Mouse (Mus musculus): ENCODE data around the gene Ppp1r36.

Gene Ppp1r36

DNA sequence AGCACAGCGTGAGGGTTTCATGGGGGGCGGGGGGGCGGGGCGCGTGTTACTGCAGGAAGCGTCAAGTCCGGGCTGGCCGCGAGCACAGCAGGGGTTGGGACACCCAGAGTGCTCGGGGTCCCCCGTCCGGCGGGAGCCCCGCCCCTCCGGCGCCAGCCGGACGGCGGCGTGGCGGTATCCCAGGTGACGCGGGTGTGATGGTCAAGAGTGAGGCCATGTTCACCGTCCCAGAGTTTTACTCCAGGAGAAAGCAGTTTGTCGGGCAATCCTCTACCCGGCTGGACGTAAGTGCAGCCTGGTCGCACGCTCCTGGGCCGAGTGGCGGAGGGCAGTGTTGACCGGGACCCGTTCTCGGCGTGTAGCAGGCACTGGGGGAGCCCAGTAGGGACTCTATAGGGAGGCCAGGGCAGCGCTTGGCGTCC is at the start of gene Ppp1r36:
TSS of gene Ppp1r36 (plus strand) at position 106 of the 422 bp plus-strand sequence.
- DNase-seq = no peak

DNA sequence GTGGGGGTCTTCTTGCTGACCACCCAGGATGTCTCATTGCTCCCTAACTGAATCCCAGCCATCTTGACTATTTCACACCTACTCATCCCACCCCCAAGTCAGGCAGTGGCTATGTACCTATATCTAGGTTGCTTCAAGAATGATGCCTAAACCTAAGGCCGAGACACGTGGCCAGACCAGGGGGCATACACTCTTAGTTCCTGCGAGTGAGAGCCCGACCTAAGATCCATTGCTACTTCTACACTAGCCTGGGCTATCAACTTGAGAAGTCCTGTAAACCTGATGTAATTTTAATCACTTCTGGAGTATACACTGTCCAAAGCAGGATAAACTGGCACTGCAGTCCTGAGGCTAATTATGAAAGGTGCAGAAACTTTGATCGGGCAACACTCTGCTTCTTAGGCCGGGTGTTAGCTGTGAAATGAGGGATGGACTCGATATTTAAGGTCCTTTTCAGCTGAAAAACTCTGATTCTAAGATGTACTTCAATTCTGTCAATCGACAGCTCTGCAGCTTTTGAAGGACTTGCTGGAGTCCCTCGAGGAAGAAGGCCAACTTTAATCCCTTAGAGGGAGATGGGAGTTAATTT is 49.0 kb upstream of the Ppp1r36 start:
- DNase-seq = peak; percentile 62

DNA sequence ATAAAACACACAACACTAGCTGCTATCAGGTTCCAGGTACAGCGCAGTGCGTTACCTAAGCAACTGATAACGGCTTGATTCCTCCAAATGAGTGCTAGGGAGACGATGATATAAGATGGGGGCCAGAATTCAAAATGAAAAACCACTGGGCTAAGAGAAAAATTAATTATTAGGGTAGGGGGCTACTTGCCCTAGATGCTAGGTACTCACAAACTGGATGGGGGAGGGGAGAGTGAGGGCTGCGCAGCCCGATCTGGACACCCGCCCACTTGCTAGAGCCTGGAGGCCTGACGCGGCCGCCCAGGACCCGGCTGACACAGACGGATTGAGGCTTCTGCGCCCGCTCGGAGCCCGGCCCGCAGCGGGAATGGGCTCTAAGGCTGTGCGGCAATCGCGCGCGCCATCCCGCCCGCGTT is 48.5 kb upstream of the Ppp1r36 start:
- peak; percentile 78 for DNase-seq

DNA sequence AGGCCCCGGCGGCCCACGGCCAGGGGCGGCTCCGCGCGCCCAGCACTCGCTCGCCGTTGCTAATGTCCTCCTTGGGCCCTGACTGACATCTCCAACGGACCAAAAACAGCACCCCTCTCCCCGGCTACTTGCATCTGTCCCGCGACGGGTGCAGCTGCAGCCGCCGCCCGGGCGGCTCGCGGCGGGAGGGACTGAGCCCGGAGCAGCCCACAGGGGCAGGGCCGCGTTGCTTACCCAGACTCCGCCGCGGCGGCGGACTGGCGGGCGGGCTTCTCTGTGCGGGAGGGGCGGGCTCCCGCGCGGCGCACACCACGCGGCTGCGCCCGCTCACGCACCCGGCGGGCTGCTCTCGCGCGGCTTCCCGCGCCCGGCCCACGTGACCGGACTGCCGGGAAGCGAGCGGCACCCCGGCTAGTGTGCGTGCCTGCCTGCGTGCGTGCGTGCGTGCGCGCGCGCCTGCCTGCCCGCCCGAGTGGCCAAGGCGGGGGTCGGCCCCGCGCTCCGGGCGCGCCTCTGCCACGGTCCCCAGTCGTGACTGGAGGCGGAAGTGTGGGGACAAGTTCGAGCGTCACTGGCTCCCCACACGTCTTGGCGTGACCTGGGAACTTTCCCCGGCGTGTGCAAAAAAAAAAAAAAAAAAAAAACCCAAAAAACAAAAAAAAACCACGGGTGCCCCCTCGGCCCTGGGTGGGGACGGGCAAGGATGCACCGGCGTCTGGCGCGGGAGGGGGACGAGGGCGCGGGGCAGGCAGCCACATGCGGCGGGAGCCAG is 47.9 kb upstream of the Ppp1r36 start, which contains the start of gene Zbtb25:
TSS of gene Zbtb25 (minus strand) at position 397 of the 772 bp plus-strand sequence.
- DNase-seq = peak; percentile 89

DNA sequence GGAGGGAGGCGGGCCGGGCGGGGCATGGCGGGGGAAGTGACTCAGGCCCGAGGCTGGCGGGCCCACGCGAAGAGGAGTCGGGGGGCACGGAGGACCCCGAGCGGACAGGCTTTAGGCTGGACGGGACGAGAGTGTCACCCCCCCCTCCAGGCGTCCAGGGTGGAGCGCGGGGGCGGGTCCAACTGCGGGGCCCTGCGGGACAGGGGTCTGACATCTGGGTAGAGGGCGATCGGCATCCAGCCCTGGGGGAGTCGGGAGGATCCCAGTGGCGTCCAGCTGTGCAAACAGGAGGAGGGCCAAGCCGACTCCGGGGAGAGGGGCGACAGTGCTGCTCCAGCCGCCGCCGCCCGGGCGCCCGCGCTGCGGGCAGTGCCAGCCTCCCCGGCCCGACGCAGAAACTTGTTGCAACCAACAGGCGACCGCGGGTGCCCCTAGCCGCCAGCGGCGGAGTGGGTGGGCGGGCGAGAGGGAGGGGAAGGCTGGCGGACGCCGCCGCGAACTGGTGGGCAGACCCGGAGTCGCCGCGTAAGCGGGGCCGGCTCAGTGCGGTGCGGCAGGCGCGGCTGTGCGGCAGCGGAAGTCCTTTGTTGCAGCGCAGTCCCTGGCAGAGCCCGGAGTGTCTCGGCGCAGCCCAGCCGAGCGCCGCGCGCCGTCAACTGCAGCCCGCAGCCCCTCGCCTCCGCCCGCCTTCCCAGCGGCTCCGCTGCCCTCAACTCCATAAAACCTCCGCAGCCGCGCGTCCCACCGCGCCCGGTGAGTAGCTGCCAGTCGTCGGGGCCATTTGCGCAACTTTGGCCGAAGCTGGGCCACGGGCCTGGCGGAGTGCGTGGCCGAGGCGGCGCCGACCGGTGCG is 47.1 kb upstream of the Ppp1r36 start, which contains the start of gene Zbtb1:
TSS of gene Zbtb1 (plus strand) at position 289 of the 853 bp plus-strand sequence.
- DNase-seq = peak; percentile 83

DNA sequence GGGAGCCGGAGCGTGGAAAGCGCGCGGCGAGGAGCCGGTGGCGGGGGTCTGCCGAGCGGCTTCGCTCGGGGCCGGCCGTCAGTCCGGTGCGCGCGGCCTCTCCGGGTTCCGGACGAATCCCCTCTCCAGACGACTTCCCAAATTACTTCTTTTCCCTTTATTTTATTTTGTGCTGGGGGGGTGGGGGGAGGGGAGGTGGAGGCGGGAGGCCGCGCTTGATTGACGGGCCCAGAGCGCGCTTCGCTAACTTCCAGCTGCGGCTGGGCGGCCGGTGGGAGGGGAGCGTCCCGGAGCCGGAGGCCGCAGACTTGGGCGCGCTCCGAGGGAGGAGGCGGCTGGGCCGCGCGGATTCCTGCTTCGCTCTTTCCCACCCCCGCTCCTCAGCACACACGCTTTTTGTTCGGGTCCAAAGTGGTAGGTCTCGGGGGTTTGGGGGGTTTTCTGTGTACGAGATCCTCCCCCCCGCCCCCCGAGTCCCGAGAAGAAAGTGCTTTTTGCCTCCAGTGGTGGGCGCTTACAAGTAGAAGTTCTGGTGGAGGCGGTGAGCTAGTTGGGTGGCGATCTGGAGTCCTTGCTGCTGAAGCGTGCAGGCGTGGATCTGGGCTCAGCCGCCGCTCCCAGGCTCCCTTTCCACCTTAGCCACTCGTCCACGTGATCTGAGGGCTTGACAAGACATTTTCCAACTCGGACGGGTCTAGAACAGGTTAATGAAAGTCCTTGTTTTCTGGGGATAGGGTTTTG is 46.3 kb upstream of the Ppp1r36 start:
- peak; percentile 71 for DNase-seq

DNA sequence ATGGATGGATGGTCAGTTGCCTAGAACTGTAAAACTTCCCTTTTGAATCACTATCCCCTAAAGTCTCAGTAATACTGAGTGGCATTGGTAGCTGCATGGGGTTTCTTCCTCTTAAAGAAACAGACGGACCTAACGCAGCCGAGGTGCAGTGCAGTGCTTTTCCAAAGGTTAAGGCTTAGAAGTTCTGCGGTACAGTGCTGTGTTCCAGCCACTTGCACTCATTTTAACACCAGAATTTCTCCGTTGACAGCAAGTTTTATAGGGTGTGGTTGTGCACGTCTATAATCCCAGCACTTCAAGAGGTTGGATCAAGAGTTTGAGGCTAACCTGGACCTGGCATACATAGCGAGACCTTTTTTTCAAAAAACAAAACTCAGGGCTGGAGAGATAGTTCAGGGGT is 45.3 kb upstream of the Ppp1r36 start:
- DNase-seq = no peak

DNA sequence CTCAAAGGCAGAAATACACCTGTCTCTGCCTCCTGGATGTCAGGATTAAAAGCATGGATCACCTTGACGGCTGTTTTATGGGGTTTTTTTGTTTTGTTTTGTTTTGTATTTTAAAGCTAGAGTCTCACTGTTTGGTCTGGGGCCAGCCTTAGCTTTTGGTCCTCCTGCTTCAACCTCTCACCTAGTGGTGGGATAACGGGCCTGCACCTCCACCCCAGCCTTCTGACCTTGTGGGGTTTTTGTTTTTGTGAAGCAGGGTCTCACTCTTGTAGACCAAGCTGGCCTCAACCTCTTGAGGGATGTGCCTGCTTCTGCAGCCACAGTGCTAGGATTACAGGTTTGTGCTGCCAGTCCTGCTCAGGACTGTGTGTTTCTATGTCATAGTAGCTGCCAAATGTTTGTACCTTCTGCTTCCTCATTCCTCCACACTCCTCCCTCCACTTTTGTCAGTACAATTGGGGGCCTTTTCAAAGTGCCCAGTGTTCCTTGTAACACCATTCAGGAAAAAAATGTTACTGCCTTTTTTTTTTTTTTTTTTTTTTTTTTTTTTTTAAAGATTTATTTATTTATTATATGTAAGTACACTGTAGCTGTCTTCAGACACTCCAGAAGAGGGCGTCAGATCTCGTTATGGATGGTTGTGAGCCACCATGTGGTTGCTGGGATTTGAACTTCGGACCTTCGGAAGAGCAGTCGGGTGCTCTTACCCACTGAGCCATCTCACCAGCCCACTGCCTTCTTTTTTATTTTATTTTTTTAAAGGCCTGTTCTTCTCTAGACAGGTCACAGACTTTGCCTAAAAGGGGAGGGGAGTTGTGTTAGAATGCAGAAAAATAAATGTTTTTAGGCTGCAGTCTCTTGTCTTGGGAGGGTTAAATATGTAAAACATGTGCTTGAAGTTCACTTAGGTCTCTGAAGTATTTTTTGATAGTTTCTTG is 44.2 kb upstream of the Ppp1r36 start:
- no peak for DNase-seq

DNA sequence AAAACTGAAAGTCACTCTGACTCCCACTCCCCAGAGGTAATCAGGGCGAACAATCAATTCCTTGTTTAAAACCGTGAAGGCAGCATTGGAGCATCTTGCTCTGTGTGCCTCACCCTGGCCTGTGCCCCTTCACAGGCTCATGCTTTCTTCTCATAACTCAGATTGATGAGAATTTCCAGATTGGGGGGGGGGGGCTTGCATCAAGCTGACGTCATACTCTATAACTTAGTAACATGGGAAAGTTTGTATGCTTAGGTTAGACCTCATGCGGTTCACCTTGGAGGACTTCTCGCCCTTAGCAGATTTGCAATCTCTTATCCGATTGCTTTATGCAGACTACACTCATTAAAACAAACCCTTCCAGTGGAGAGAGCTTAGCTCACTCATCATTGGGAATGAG is 43.3 kb upstream of the Ppp1r36 start:
- no peak for DNase-seq

DNA sequence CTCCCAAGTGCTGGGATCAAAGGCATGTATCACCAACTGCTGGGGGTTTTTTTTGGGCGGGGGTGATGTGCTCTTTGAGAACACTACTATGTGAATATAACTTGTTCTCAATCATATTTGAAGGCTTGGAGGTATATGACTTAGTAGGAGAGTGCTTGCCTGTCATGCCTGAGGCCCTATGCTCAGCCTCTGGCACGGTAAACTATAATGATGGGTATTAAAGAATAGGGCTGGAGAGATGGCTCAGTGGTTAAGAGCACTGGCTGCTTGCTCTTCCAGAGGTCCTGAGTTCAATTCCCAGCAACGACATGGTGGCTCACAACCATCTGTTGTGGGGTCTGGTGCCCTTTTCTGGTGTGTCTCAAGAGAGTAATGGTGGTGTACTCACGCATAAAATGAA is 42.4 kb upstream of the Ppp1r36 start:
- no peak for DNase-seq

DNA sequence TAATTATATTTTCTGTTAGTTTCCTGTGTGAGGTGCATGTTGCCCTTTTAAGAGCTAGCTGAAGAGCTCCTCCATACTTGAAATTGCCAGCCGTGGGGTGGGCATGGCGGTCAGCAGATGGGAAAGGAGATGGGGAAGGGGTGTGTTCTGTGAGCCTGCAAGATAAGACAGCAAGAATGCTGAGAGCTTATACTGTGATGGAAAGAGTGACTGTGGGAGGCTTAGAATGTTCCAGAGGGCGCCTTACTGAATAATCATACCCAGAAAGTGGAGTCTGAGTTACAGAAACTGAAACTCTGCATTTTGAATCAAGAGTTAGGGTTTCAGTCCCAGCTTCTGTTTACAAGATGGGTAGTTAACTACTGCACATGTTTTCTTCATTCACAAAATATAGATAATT is 41.8 kb upstream of the Ppp1r36 start:
- DNase-seq = no peak

DNA sequence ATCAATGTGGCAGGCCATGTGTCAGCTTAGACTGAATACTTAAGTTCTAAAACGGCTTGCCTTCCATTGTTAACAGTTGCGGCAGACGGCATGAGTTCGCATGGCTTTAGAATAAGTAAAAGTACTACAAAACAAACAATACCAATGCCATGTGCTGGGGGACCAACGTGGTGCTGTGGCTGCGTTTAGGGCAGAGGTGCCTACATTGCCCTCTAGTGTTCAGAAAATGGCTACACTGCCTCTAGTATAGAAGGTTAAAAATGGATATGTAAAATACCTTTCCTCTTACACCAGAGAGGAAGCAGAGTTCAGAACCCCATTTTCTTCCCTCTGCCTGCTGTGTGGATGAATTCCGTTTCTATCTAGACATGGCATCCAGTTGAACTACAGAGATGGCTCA is 40.7 kb upstream of the Ppp1r36 start:
- no peak for DNase-seq

DNA sequence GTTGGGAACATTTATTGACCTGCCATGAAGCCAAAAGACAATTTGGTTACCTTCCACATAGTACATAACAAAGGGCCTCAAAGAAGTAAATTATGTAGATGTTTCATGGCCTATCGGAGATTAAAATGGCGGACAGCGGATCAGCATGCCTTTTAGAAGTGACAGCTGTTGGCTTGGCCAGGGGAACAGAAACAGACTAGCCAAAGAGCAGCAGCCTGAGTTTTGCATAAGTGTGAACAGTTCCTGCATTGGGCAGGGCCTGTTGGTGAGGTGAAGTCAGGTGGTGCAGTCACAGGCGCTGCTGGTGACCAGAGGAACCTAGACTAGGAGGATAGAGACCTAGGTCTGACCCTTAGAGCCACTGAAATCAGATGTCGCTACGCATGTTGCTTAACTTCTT is 40.3 kb upstream of the Ppp1r36 start:
- no peak for DNase-seq

DNA sequence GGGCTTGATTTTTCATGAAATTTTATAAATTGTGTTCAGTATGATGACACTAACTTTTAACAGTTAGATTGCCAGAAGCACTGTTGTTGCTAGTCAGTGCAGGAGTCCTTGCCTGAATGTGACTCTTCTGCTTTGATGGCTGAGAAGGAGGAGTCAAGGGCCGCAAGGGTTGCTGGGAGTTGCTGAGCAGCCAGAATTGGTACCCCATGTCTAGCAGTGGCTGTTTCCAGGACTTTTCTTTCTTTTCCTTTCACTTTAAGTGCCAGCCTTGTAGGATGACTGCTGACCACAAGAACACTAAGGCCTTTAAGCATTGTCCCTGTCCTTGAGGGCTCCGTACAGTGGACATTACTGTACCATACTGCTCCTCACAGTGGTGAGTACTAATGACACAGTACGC is 39.6 kb upstream of the Ppp1r36 start:
- DNase-seq = no peak

DNA sequence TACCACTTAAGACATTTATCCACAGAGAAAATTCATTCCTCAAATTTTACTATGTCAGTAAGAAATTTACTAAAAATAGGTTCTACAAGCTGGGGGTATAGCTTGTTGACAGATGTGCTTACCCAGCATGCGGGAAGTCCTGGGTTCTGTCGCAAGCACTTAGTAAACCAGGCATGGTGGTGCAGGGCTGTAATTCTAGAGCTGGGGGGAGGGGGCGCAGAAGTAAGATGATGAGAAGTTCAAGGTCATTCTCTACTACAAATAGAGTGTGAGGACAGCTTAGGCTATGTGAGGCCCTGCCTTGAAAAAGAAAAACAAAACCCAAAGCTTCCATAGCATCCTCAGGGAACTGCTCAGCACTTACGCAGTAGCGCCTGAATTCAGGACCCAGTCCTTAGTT is 38.8 kb upstream of the Ppp1r36 start:
- DNase-seq = no peak

DNA sequence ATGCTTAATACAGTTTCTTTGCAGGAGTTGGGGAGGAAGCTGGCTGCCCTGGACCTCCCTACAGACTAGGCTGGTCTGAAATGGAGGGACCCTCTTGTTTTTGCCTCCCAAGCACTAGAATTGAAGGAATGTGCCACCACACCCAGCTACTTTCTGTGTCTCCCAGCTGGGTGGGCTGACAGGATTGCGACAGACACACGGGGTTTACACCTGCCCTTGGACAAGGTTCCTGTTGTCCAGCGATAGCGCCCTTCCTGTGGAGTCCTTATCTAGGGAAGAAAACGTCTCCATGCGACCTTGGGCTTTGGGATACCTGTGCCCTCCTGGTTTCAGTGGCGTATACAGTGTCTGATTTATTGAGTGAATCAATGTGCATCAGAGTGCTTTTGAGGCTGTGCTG is 37.2 kb upstream of the Ppp1r36 start:
- no peak for DNase-seq

DNA sequence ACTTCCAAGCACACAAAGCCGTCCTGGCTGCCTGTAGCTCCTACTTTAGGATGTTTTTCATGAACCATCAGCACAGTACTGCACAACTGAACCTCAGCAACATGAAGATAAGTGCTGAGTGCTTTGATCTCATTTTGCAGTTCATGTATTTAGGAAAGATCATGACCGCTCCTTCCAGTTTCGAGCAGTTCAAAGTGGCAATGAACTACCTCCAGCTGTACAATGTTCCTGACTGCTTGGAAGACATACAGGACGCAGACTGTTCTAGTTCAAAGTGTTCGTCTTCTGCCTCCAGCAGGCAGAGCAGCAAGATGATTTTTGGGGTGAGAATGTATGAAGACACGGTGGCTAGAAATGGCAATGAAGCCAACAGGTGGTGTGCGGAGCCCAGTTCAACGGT is 32.0 kb upstream of the Ppp1r36 start:
- no peak for DNase-seq

DNA sequence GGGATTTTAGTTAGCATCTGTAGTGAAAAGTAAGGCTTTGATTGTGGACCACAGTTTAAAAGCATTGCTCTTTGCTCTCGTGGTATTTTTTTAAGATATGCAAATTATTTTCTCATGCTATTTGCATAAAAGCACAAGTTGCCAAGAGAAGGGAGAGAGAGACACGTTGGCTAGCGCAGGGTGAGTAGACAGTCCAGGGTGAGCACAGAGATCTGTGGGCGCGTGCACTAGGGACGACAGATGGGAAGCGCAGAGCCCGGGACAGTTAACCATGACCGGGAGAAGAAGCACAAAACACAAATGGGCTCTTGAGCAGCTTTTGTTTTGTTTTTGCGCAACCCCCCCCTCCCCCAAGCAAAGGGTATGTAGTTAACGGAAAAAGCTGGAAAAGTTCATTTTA is 28.5 kb upstream of the Ppp1r36 start:
- DNase-seq = no peak

DNA sequence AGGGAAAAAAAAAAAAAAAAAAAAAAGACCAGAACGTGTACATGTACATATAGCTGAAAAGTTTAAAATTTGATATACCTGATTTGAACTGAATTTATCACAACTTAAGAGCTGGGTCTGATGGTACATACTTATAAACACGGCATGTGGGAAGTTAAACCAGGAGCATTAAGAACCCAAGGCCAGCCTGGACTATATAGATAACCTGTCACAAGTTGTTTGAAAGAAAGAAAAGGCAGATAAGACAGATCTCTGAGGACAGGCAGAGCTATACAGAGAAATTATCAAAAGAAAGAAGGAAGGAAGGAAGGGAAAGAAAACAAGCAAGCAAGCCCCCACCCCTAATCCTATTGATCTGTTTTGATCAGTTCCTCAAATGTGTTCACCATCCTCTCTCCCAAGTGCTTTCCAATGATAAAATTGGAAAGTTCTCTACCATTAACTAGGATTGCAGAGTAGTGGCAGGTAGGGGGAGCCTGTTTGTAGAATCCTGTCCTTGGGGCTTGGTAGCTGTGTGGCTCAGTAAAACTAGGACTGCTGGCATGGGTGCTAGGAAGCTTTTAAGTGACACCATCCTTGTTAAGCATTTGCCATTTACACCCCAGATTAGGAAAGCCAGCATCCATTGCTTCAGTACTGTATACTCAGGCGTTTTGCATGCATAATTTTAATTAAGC is 25.6 kb upstream of the Ppp1r36 start:
- DNase-seq = no peak

DNA sequence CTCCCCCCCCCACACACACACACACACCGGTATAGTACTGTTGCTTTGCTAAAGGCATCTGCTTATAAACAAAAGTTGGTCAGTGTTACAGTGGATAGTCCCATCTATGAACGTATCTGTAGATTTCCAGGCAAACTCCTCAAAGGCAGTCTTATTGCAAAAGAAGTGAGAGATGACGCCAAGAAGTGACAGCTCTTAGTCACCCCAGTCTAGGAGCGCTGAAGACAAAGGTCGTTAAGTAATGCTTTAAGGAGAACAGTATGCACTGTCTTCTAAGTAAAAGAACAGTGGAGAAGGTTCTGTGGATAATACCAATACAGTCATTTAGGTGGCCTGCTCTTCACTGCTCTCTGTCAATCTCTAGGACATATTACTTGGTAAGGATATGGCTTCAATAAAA is 24.4 kb upstream of the Ppp1r36 start:
- DNase-seq = no peak

DNA sequence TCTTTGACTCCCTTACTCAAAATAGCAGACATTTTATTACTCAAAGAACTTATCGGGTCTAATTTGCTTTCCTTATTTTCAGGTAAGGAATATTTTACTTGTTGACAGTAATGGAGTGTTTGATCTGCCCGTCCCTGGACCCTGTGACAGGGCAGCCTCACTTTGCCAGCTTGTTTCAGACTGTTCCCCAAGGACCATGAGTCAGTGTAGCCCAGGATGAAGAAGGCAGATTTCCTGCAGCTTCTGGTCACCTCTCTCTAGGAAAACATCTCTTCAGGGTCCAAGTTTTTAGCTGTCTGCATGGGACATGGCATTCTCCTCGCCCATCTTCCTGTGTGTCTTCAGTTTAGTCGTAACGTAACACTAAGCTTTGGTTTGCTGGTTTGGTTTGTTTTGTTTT is 20.1 kb upstream of the Ppp1r36 start:
- no peak for DNase-seq
